Mouse (Mus musculus) intestine, embryonic 14.5 days (tissue): ENCODE data around the gene Ezr. TPM values are rescaled to one million over a fixed set of nuclear protein-coding genes. Genes with fewer than 3 reads are reported as not detected.

Experiments used
- ATAC-seq: fragments of 200-750 bp; cut with Nextera tagmentation; replicated peaks from 2 replicates; pipeline ENCODE4 v1.8.0; 2017; ENCODE audit warnings: low read depth, moderate number of reproducible peaks, moderate TSS enrichment, moderate library complexity; ENCODE audit not compliant: low FRiP score, low TSS enrichment
- DNase-seq: peaks from one replicate; pipeline ENCODE4 v3.0.0-alpha.2; 2018; ENCODE audit warnings: low spot score
- H3K27ac ChIP-seq: fragments of 300-500 bp; sonication (generic); 2 replicates; pipeline ENCODE4 v1.5.1; 2014; ENCODE audit warnings: low read depth, mild to moderate bottlenecking, control low read depth
- H3K27me3 ChIP-seq: fragments of 300-500 bp; sonication (generic); replicated peaks from 2 replicates; pipeline ENCODE4 v1.6.1; 2014; ENCODE audit warnings: low read length, control low read depth; ENCODE audit not compliant: control insufficient read depth, insufficient read depth
- H3K36me3 ChIP-seq: fragments of 300-500 bp; sonication (generic); 2 replicates; pipeline ENCODE4 v1.6.1; 2014; ENCODE audit warnings: low read length, control low read depth; ENCODE audit not compliant: control insufficient read depth, insufficient read depth
- H3K4me1 ChIP-seq: fragments of 300-500 bp; sonication (generic); replicated peaks from 2 replicates; pipeline ENCODE4 v1.6.1; 2014; ENCODE audit warnings: low read length, control low read depth, mixed read lengths; ENCODE audit not compliant: control insufficient read depth, insufficient read depth
- H3K4me2 ChIP-seq: fragments of 300-500 bp; sonication (generic); 2 replicates; pipeline ENCODE4 v1.6.1; 2014; ENCODE audit warnings: low read length
- H3K4me3 ChIP-seq: fragments of 300-500 bp; sonication (generic); 2 replicates; pipeline ENCODE4 v1.5.1; 2014; ENCODE audit warnings: low read depth, low read length, control low read depth, mixed read lengths
- H3K9ac ChIP-seq: fragments of 300-500 bp; sonication (generic); 2 replicates; pipeline ENCODE4 v1.6.1; 2014; ENCODE audit warnings: mild to moderate bottlenecking, low read length
- H3K9me3 ChIP-seq: fragments of 300-500 bp; sonication (generic); 2 replicates; pipeline ENCODE4 v1.6.1; 2016; ENCODE audit warnings: low read length, control low read depth; ENCODE audit not compliant: control insufficient read depth
- WGBS: fragments of 180-500 bp; shearing (Covaris S2); extraction: QIAGEN DNeasy Blood & Tissue Kit; methylation state at CpG from one replicate; pipeline ENCODE4 v1.1.7; 2014; 5-methylcytosine and 5-hydroxymethylcytosine counted together
- polyA plus RNA-seq: library from polyadenylated mRNA; unstranded; fragments of >200 nt; fragmentation: Nextera tagmentation; extraction: Ambion mirVana; gene quantifications from 2 replicates; pipeline ENCODE4 v1.2.1, GENCODE M21; 2014

The Ezr gene
- polyA plus RNA-seq, 1 experiment from 2014 or later = 176 TPM

DNA sequence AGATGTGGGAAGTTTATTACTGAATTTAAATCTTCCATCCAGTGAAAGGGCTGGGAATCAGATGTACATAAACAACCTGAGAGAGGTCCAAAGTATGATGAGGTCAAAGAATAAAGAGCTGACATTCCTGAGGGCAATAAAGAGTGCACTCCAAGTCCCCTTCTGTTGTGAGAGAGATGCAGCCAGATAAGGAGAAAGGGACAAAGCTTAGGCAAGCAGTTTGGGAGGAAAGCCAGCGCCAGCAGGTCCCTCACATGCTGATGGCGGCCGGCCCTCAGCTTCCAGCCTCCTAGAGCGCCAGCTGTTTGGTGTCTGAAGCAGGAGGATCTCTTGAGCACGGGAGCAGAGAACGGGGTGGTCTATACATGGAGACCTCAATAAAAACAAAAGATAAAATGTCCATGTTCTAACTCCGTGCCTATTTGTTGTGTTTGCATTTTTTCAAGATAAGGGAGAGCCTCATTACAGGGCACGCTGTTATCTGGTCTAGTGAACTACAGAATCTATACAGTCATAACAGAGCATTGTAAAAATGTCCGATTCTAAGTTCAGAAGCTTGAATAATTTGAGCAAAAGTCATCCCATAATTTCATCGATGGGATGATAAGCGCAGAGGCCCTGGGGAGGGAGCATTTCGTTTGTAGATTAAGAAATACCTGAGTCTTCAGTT, 15.9 kb upstream of the Ezr start:
- H3K27ac ChIP-seq = no peak overlapping the region
- no peak overlapping the region for H3K4me3 ChIP-seq
- no peak for ATAC-seq
- no peaks in the 10 kb centered on the region for H3K27me3 ChIP-seq
- H3K9ac ChIP-seq = no peak overlapping the region
- H3K4me1 ChIP-seq = no peaks in the 10 kb centered on the region
- H3K36me3 ChIP-seq = no peaks in the 10 kb centered on the region
- no peak overlapping the region for H3K4me2 ChIP-seq
- WGBS = 43% methylated on average over 12 of the region's 12 CpGs
- no peaks in the 10 kb centered on the region for H3K9me3 ChIP-seq
- no peak for DNase-seq

- no peak for ATAC-seq
- Histone ChIP-seq H3K4me3 (no peak overlapping the region), H3K4me1 (no peaks in the 10 kb centered on the region), H3K36me3 (no peaks in the 10 kb centered on the region), H3K27me3 (no peaks in the 10 kb centered on the region), H3K9ac (no peak overlapping the region), H3K9me3 (no peaks in the 10 kb centered on the region), H3K4me2 (no peak overlapping the region), H3K27ac (no peak overlapping the region)
- 55% methylated on average over 4 of the region's 4 CpGs for WGBS
- DNase-seq = no peak
These were observed 14.9 kb upstream of the Ezr start for GRCm38 (mm10) chr17:6797471-6797870.

- DNase-seq (no peak), ATAC-seq (no peak)
- Histone ChIP-seq H3K27me3 (no peaks in the 10 kb centered on the region), H3K36me3 (no peaks in the 10 kb centered on the region), H3K4me1 (no peaks in the 10 kb centered on the region), H3K4me2 (no peak overlapping the region), H3K9ac (no peak overlapping the region), H3K27ac (no peak overlapping the region), H3K4me3 (no peak overlapping the region), H3K9me3 (no peaks in the 10 kb centered on the region)
- 50% methylated on average over 12 of the region's 12 CpGs for WGBS
These were observed 11.7 kb upstream of the Ezr start for GRCm38 (mm10) chr17:6794160-6794751.

GRCm38 (mm10) chr17:6789581-6790118, 7.1 kb upstream of the Ezr start:
- H3K9ac ChIP-seq = no peak overlapping the region
- H3K36me3 ChIP-seq = no peaks in the 10 kb centered on the region
- no peak for ATAC-seq
- no peak overlapping the region for H3K4me2 ChIP-seq
- no peak overlapping the region for H3K27ac ChIP-seq
- DNase-seq = no peak
- no peaks in the 10 kb centered on the region for H3K4me1 ChIP-seq
- H3K9me3 ChIP-seq = no peaks in the 10 kb centered on the region
- H3K27me3 ChIP-seq = no peaks in the 10 kb centered on the region
- no peak overlapping the region for H3K4me3 ChIP-seq
- WGBS = 89% methylated on average over 9 of the region's 9 CpGs

DNA sequence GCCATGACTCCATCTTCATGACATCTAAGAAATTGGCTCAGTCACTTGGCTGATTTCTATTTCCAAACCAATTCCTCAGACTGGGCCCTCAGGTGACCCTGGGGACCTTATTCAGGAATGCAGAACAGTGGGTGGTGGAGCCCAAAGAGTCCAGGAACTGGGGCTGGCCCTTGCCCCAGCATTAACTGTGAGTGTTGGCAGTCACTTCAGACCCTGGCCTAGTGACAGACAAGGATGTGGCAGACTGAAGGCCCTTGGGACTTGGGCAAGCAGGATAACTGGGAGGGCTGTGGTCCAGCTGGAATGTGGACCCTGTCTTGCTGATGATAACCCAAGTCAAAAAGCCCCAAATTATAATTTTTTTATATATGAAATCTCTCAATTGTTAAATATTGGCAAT, 6.5 kb upstream of the Ezr start:
- ATAC-seq = no peak

DNA sequence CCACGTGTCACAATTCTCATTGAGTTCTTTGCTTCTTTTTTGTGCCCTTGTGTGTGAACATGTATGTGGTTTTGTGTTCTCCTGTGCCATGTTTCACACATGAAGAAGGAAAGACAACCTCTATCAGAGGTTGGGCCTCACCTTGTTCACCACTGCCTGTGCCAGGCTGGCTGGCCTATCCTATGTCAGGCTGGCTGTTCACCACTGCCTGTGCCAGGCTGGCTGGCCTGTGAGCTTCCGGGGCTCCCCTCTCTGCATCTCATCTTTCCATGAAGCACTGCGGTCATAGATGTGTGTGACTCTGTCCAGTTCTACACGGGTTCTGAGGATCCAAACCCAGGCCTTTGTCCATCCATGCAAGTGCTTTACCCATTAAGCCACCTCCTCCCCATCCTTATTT, 4.7 kb upstream of the Ezr start:
- WGBS = 85% methylated on average over 4 of the region's 4 CpGs
- no peaks in the 10 kb centered on the region for H3K27me3 ChIP-seq
- H3K36me3 ChIP-seq = no peaks in the 10 kb centered on the region
- no peak overlapping the region for H3K4me2 ChIP-seq
- H3K4me3 ChIP-seq = no peak overlapping the region
- H3K4me1 ChIP-seq = peaks cover 5% of the 10 kb centered on the region; the same call in 1 of the 2 replicates
- DNase-seq (no peak), ATAC-seq (no peak)
- H3K9ac ChIP-seq = no peak overlapping the region
- H3K27ac ChIP-seq = no peak overlapping the region
- H3K9me3 ChIP-seq = no peaks in the 10 kb centered on the region

More for the DNA sequence above, 6.5 kb upstream of the Ezr start:
- no peak for DNase-seq
- H3K9me3 ChIP-seq = no peaks in the 10 kb centered on the region
- no peak overlapping the region for H3K4me2 ChIP-seq
- H3K4me1 ChIP-seq = no peaks in the 10 kb centered on the region
- H3K36me3 ChIP-seq = no peaks in the 10 kb centered on the region
- no peak overlapping the region for H3K4me3 ChIP-seq
- H3K27ac ChIP-seq = no peak overlapping the region
- H3K9ac ChIP-seq = no peak overlapping the region
- no peaks in the 10 kb centered on the region for H3K27me3 ChIP-seq

GRCm38 (mm10) chr17:6783756-6784357, 1.3 kb upstream of the Ezr start:
- Histone ChIP-seq H3K4me1 (peaks cover 13% of the 10 kb centered on the region), H3K27ac (peak overlapping the region; percentile 93; the same call in 1 of the 2 replicates), H3K9ac (peak overlapping the region; percentile 87), H3K4me3 (peak overlapping the region; percentile 89), H3K27me3 (peaks cover 7% of the 10 kb centered on the region; the same call in 1 of the 2 replicates), H3K4me2 (peak overlapping the region; percentile 82), H3K9me3 (no peaks in the 10 kb centered on the region), H3K36me3 (no peaks in the 10 kb centered on the region)
- no peak for DNase-seq
- ATAC-seq = no peak
- 32% methylated on average over 10 of the region's 10 CpGs for whole genome bisulfite sequencing

- Histone ChIP-seq H3K27ac (peak overlapping the region; percentile 93), H3K4me1 (peaks cover 13% of the 10 kb centered on the region), H3K4me3 (peak overlapping the region; percentile 89), H3K36me3 (no peaks in the 10 kb centered on the region), H3K9ac (peak overlapping the region; percentile 87), H3K4me2 (peak overlapping the region; percentile 82), H3K9me3 (no peaks in the 10 kb centered on the region), H3K27me3 (peaks cover 7% of the 10 kb centered on the region; the same call in 1 of the 2 replicates)
- under 1% methylated on average over 57 of the region's 58 CpGs for WGBS
- ATAC-seq = peak; percentile 77
- peak; percentile 88 for DNase-seq
These were observed 550 bp upstream of the Ezr start for GRCm38 (mm10) chr17:6783006-6783661.
